Mouse (Mus musculus): Measurements from ENCODE around the gene Ryr1.
"Not testable (repeated sequence)": the region's sequence is repeated elsewhere in the genome, so short reads cannot be mapped to it uniquely, and the experiment has no call there.

Ryr1 gene

GRCm38 (mm10) chr7:28990766-28991273 lies 134.2 kb downstream of the Ryr1 start:
- no peak for DNase-seq (ENCODE audit: low spot score in 2 of 2)

- no peak for DNase-seq (ENCODE audit: low spot score in 2 of 2)
These were observed 139.8 kb downstream of the Ryr1 start for GRCm38 (mm10) chr7:28985207-28985606.

- DNase-seq (ENCODE audit: low spot score in 2 of 2) = no peak
These were observed 140.5 kb downstream of the Ryr1 start for GRCm38 (mm10) chr7:28984452-28984851.

GRCm38 (mm10) chr7:28983849-28984248 lies 141.1 kb downstream of the Ryr1 start:
- DNase-seq (ENCODE audit: low spot score in 2 of 2) = no peak

- DNase-seq (ENCODE audit: low spot score in 2 of 2) = no peak
These were observed 141.8 kb downstream of the Ryr1 start for GRCm38 (mm10) chr7:28983141-28983564.

DNA sequence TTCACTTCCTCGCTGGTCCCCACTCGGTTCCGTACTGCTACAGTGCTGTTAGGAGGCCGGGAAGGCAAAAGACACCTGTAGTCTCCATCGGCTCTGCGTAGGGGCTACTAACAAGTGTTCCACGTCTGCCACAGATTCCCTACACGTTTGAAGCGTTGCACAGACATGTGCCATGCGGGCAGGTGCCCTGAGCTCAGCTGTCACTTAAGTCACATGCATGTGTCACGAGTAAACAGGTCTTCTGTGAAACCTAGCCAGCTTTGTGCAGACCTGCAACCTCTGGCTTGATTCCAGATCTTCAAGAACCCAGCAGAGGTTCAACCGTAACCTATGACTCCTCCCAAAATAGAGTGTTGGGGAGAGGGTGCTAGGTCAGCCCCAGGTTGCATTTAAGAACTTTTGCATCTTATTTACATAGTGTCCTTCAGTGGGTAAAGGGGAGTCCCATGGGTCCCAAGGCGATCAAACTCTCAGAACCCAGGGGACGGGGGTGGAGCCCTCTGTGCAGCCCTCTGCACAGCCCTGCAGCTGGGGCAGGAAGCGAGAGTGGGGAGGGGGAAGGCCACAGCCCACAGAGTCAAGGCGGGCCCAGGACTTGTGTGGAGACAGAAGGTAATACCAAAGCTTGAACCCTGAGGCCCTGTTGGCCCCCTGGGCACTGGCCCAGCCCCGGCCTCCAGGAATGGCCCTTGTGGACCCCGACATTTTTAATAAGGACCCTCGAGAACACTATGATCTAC lies 142.5 kb downstream of the Ryr1 start:
- DNase-seq (ENCODE audit: low spot score in 2 of 2) = peak; percentile 26 to 53

DNA sequence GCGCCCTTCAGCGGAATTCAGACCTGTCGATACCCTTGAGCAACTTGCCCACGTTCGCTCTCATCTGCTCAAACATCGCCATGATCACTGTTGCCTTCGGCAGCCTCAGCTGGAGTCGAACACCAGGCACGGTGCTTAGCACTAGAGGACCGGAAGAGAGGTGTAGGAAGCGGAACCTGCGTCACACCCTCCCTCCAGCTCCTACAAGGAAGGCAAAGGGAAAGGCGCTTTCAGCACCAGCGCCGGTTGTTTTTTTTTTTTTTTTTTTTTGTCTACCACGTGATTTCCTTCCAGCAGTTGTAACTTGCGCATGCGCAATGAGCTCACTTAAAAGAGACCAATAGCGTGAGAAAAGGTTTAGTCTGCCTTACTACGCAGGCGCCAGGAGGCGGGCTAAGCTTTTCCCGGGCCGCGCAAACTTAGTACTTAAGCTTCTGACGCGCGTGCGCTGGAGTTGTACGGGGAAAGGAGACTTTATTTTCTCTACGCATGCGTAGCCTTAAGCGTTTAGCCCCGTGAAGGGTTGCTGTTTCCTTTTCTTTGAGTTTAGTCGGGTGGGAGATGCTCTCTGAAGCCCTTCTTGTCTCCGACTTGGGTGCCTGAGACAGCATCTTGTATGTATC lies 143.2 kb downstream of the Ryr1 start, which contains the start of the genes Eif3k and Map4k1:
Gene Eif3k, minus strand, starts transcription at position 214 of the 623 bp plus-strand sequence.
Gene Map4k1, plus strand, starts transcription at position 400 of the 623 bp plus-strand sequence.
- DNase-seq (ENCODE audit: low spot score in 2 of 2) = peak; percentile 98

GRCm38 (mm10) chr7:28977556-28977955 lies 147.4 kb downstream of the Ryr1 start:
- no peak for DNase-seq (ENCODE audit: low spot score in 2 of 2)

GRCm38 (mm10) chr7:28973025-28973424 lies 152.0 kb downstream of the Ryr1 start:
- DNase-seq (ENCODE audit: low spot score in 2 of 2) = no peak

- DNase-seq (ENCODE audit: low spot score in 2 of 2) = peak in 1 of 2 experiments; percentile 67
These were observed 152.4 kb downstream of the Ryr1 start for GRCm38 (mm10) chr7:28972542-28972985.

GRCm38 (mm10) chr7:28971770-28972269 lies 153.2 kb downstream of the Ryr1 start:
- peak in 1 of 2 experiments; percentile 69 for DNase-seq (ENCODE audit: low spot score in 2 of 2)

DNA sequence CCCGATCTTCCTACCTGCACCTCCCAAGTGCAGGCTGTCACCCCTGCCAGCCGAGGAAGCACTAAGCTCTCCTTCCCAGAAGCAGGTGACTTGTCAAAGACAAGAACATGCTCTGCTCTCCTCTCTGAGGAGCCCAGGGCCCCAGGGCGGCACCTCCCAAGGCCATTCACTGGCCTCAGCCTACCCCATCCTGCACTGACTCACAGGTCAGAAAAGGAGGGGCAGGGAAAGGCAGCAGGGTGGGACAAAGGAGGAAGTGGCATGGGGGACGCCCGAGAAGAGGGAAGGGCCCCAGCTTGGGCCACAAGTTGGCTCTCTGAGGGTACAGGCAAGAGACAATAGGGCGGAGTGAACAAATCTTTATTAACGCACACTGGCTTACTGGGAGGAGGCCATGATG lies 153.9 kb downstream of the Ryr1 start:
- no peak for DNase-seq (ENCODE audit: low spot score in 2 of 2)

DNA sequence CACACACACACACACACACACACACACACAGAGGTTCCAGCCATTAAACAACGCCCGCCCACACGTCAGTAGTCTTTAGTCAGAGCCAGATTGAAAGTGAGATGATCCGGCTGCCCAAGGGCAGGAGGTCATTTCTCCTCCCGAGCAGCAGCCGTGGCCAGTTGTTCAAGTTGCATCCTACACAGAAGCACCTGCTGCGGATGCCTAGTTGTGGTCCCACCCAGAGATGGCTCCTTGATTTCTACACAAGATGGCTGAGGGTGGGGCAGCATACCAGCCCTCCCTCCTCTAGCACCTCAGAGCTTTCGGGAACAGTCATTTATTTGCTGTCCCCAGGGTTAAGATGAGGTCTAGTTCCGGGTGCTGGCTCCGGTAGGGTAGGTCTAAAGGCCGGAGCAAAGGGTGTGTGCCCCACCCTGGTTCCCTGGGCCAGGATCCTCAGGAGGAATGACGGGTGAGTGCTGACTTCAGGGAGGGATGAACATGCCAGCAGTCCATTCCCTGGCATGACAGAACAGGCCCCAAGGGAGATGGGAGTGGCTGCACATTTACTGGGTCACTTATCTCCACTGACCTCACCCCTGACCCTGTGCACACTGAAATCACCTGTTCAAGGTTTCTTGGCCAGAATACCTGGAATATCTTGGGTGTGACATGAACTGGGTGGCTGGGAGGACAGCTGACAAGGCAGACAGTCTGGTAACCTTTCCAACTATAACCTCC lies 155.1 kb downstream of the Ryr1 start:
- no peak for DNase-seq (ENCODE audit: low spot score in 2 of 2)

DNA sequence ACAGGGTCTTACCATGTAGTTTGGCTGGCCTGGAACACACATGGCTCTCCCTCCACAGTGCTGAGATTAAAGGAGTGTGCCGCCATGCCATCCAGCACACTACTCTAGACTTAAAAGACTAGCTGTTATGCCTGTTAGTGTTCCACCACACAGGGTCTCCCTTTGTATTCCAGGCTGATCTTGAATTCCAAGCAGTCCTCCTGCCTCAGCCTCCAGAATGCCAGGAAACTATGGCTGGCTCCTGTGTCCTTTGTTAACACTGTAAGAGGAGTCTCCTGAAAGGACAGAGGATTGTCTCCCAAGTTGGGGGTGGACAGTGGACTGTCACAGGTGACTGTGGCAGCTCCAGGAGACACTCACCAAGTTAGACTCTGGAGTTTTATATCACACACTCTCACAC lies 155.7 kb downstream of the Ryr1 start:
- no peak for DNase-seq (ENCODE audit: low spot score in 2 of 2)

- DNase-seq (ENCODE audit: low spot score in 2 of 2) = not testable (repeated sequence)
These were observed 156.9 kb downstream of the Ryr1 start for GRCm38 (mm10) chr7:28968120-28968519.

GRCm38 (mm10) chr7:28966751-28967505 lies 158.1 kb downstream of the Ryr1 start:
- DNase-seq (ENCODE audit: low spot score in 2 of 2) = no peak

- DNase-seq (ENCODE audit: low spot score in 2 of 2) = no peak
These were observed 158.8 kb downstream of the Ryr1 start for GRCm38 (mm10) chr7:28966181-28966580.

DNA sequence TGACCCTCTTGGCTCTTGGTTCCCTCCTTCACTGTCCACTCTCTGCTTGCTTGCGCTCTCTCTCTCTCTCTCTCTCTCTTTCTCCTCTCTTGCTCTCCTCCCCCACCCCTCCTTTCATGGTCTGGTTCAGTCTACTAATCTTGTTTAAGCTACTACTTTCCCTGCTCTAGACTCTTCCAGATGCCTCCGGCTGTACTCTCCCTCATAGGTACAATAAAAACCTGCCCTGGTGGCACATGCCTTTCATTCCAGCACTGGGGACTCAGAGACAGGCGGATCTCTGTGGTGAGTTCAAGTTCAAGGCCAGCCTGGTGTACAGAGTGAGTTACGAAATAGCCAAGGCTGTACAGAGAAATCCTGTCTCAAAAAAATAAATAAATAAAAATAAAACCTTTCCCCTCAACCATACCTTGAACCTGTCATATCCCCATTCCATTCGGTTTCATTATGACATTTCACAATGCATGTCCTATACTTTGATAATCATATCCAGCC lies 159.6 kb downstream of the Ryr1 start:
- DNase-seq (ENCODE audit: low spot score in 2 of 2) = no peak

- DNase-seq (ENCODE audit: low spot score in 2 of 2) = no peak
These were observed 161.5 kb downstream of the Ryr1 start for GRCm38 (mm10) chr7:28963399-28963923.

GRCm38 (mm10) chr7:28961927-28962670 lies 162.9 kb downstream of the Ryr1 start, which contains the start of gene Actn4:
TSS of gene Actn4 (minus strand) at chr7:28962340.
- DNase-seq (ENCODE audit: low spot score in 2 of 2) = peak; percentile 99 to 100

Data from heart, adult 9 months (tissue).